Mouse (Mus musculus): ENCODE results near the gene Prpf8. TPM values are rescaled to one million over a fixed set of nuclear protein-coding genes. Genes with fewer than 3 reads are reported as not detected.

Gene Prpf8
- polyA plus RNA-seq (2012; ENCODE audit: insufficient read depth, low replicate concordance) = 18.1 and 35.1 TPM in 2 replicates

GRCm38 (mm10) chr11:75486601-75487285, at the start of gene Prpf8:
Gene Prpf8 (plus strand): TSS chr11:75486816.
- peaks cover 28% of the 10 kb centered on the region for H3K4me1 ChIP-seq
- no peaks in the 10 kb centered on the region for H3K27me3 ChIP-seq (replicated peaks)
- TF ChIP-seq GATA1 (IDR thresholded peaks at IDR 0.05; ENCODE audit: borderline replicate concordance, low read length) (no peak), FLI1 (IDR thresholded peaks at IDR 0.05; ENCODE audit: low read length) (no peak)
- no peaks in the 10 kb centered on the region for H3K9me3 ChIP-seq
- H3K36me3 ChIP-seq (replicated peaks; ENCODE audit: low read length) = peaks cover 38% of the 10 kb centered on the region
- peak within 1 kb of the TSS; percentile 98 for H3K4me3 ChIP-seq (replicated peaks)

DNA sequence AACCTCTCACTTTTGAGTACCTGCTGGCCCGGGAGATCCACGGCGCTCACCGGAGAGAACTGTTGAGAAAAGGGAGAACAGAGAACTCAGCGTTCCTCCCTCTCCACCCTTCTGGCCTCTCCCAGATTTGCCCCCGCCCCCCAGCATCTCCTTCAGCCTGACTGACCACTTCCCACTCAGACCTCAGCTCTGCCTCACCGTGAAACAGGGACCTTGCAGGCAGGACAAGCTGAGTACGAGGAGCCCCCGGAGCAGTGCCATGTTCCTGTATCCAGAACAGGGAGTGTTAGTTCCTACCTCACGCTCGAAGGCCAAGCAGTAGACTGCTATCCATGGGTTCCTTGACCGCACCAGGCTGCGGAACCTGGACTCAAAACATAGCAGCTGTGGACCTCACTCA, 48.4 kb upstream of the Prpf8 start:
- TF ChIP-seq FLI1 (IDR thresholded peaks at IDR 0.05; ENCODE audit: low read length) (no peak), GATA1 (IDR thresholded peaks at IDR 0.05; ENCODE audit: borderline replicate concordance, low read length) (no peak)
- no peak overlapping the region for H3K4me3 ChIP-seq (replicated peaks)
- H3K9me3 ChIP-seq = peaks cover 12% of the 10 kb centered on the region
- peaks cover 36% of the 10 kb centered on the region for H3K27me3 ChIP-seq (replicated peaks)
- H3K4me1 ChIP-seq = peaks cover 10% of the 10 kb centered on the region; the same call in 1 of the 2 replicates
- peaks cover 32% of the 10 kb centered on the region for H3K36me3 ChIP-seq (replicated peaks; ENCODE audit: low read length)

- Histone ChIP-seq H3K36me3 (replicated peaks; ENCODE audit: low read length) (peaks cover 38% of the 10 kb centered on the region), H3K4me1 (peaks cover 10% of the 10 kb centered on the region; the same call in 1 of the 2 replicates), H3K9me3 (peaks cover 12% of the 10 kb centered on the region), H3K27me3 (replicated peaks) (peaks cover 36% of the 10 kb centered on the region), H3K4me3 (replicated peaks) (no peak overlapping the region)
- TF ChIP-seq GATA1 (IDR thresholded peaks at IDR 0.05; ENCODE audit: borderline replicate concordance, low read length) (no peak), FLI1 (IDR thresholded peaks at IDR 0.05; ENCODE audit: low read length) (no peak)
Measured at GRCm38 (mm10) chr11:75438804-75439203, 47.8 kb upstream of the Prpf8 start.

- TF ChIP-seq GATA1 (IDR thresholded peaks at IDR 0.05; ENCODE audit: borderline replicate concordance, low read length) = no peak
- peaks cover 10% of the 10 kb centered on the region; the same call in 1 of the 2 replicates for H3K4me1 ChIP-seq
- H3K9me3 ChIP-seq = peaks cover 8% of the 10 kb centered on the region
- no peak within 1 kb of the TSS for H3K4me3 ChIP-seq (replicated peaks)
- H3K36me3 ChIP-seq (replicated peaks; ENCODE audit: low read length) = peaks cover 44% of the 10 kb centered on the region
- peaks cover 36% of the 10 kb centered on the region for H3K27me3 ChIP-seq (replicated peaks)
Measured at GRCm38 (mm10) chr11:75439363-75439762, 47.3 kb upstream of the Prpf8 start, which contains the start of gene Serpinf2. Gene Serpinf2 (minus strand): TSS chr11:75439591.

- TF ChIP-seq GATA1 (IDR thresholded peaks at IDR 0.05; ENCODE audit: borderline replicate concordance, low read length) (no peak), FLI1 (IDR thresholded peaks at IDR 0.05; ENCODE audit: low read length) (no peak)
- Histone ChIP-seq H3K36me3 (replicated peaks; ENCODE audit: low read length) (peaks cover 50% of the 10 kb centered on the region), H3K9me3 (peaks cover 5% of the 10 kb centered on the region), H3K27me3 (replicated peaks) (peaks cover 36% of the 10 kb centered on the region), H3K4me3 (replicated peaks) (no peak overlapping the region), H3K4me1 (peaks cover 8% of the 10 kb centered on the region; the same call in 1 of the 2 replicates)
Measured at GRCm38 (mm10) chr11:75439951-75440350, 46.7 kb upstream of the Prpf8 start.

- no peak for TF ChIP-seq GATA1 (IDR thresholded peaks at IDR 0.05; ENCODE audit: borderline replicate concordance, low read length)
- no peak for TF ChIP-seq FLI1 (IDR thresholded peaks at IDR 0.05; ENCODE audit: low read length)
- peaks cover 28% of the 10 kb centered on the region for H3K27me3 ChIP-seq (replicated peaks)
- no peak overlapping the region for H3K4me3 ChIP-seq (replicated peaks)
- peaks cover 8% of the 10 kb centered on the region; the same call in 1 of the 2 replicates for H3K4me1 ChIP-seq
- peaks cover 61% of the 10 kb centered on the region for H3K36me3 ChIP-seq (replicated peaks; ENCODE audit: low read length)
- H3K9me3 ChIP-seq = no peaks in the 10 kb centered on the region
Measured at GRCm38 (mm10) chr11:75441034-75441433, 45.6 kb upstream of the Prpf8 start.

DNA sequence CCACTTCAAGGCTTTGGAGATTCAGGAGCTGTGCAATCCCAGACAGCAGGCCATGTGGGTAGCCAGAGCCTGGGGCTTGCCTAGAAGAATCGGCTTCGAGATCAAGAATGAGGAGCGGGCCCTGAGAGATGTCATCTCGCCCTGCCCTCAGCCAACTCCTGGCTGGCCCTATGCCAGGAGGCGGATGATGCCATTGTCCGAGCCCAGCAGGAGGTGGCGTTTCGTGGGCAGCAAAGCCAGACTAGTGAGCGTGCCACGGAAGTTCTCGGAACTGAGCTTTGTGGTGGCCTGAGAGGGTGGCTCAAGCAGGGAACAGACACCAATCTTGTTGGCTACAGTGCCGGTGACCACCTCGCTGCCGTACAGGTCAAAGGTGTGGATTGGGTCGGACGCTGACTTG, 45.0 kb upstream of the Prpf8 start:
- TF ChIP-seq FLI1 (IDR thresholded peaks at IDR 0.05; ENCODE audit: low read length) (no peak), GATA1 (IDR thresholded peaks at IDR 0.05; ENCODE audit: borderline replicate concordance, low read length) (no peak)
- no peak overlapping the region for H3K4me3 ChIP-seq (replicated peaks)
- H3K36me3 ChIP-seq (replicated peaks; ENCODE audit: low read length) = peaks cover 66% of the 10 kb centered on the region
- H3K4me1 ChIP-seq = peaks cover 8% of the 10 kb centered on the region; the same call in 1 of the 2 replicates
- H3K9me3 ChIP-seq = no peaks in the 10 kb centered on the region
- peaks cover 22% of the 10 kb centered on the region for H3K27me3 ChIP-seq (replicated peaks)

DNA sequence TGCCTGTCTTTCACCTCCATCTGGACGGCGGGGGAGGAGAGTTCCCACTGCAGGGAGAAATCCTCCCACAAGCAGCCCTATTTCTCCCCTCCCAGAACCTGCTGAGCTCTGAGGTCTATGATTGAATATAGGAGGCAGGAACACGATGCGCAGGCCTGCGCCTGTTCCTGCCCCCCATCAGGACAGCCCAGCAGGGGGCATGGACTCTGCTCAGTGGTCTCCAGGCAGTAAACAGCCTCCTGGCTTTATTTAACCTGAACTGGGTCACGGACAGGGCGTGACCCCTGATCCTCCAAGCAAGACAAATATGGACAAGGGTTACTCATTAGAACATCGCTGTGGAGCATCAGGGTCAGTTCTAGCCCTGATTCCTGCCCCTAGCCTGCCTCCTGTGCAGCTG, 42.9 kb upstream of the Prpf8 start:
- no peak for TF ChIP-seq GATA1 (IDR thresholded peaks at IDR 0.05; ENCODE audit: borderline replicate concordance, low read length)
- TF ChIP-seq FLI1 (IDR thresholded peaks at IDR 0.05; ENCODE audit: low read length) = no peak

GRCm38 (mm10) chr11:75448575-75448974, 38.0 kb upstream of the Prpf8 start:
- H3K4me1 ChIP-seq = peaks cover 58% of the 10 kb centered on the region

More for the DNA sequence above, 42.9 kb upstream of the Prpf8 start:
- peaks cover 87% of the 10 kb centered on the region for H3K36me3 ChIP-seq (replicated peaks; ENCODE audit: low read length)
- H3K4me3 ChIP-seq (replicated peaks) = no peak overlapping the region
- H3K4me1 ChIP-seq = peaks cover 19% of the 10 kb centered on the region
- no peaks in the 10 kb centered on the region for H3K9me3 ChIP-seq
- H3K27me3 ChIP-seq (replicated peaks) = peaks cover 5% of the 10 kb centered on the region

GRCm38 (mm10) chr11:75449695-75450094, 36.9 kb upstream of the Prpf8 start:
- Histone ChIP-seq H3K9me3 (no peaks in the 10 kb centered on the region), H3K4me3 (replicated peaks) (no peak overlapping the region), H3K4me1 (peaks cover 68% of the 10 kb centered on the region), H3K36me3 (replicated peaks; ENCODE audit: low read length) (peaks cover 84% of the 10 kb centered on the region), H3K27me3 (replicated peaks) (no peaks in the 10 kb centered on the region)
- TF ChIP-seq GATA1 (IDR thresholded peaks at IDR 0.05; ENCODE audit: borderline replicate concordance, low read length) (no peak), FLI1 (IDR thresholded peaks at IDR 0.05; ENCODE audit: low read length) (no peak)

More at GRCm38 (mm10) chr11:75448575-75448974, 38.0 kb upstream of the Prpf8 start:
- TF ChIP-seq GATA1 (IDR thresholded peaks at IDR 0.05; ENCODE audit: borderline replicate concordance, low read length) (no peak), FLI1 (IDR thresholded peaks at IDR 0.05; ENCODE audit: low read length) (no peak)
- Histone ChIP-seq H3K36me3 (replicated peaks; ENCODE audit: low read length) (peaks cover 95% of the 10 kb centered on the region), H3K27me3 (replicated peaks) (no peaks in the 10 kb centered on the region), H3K4me3 (replicated peaks) (no peak overlapping the region), H3K9me3 (no peaks in the 10 kb centered on the region)
